Mouse (Mus musculus) lung, embryonic 14.5 days (tissue): Measurements from ENCODE around the gene Scrg1. TPM values are rescaled to one million over a fixed set of nuclear protein-coding genes. Genes with fewer than 3 reads are reported as not detected.
"Not testable (repeated sequence)": the region's sequence is repeated elsewhere in the genome, so short reads cannot be mapped to it uniquely, and the experiment has no call there.

Experiments
- ATAC-seq: fragments of 200-750 bp; cut with Nextera tagmentation; 2 replicates; pipeline ENCODE4 v1.8.0; 2017; ENCODE audit warnings: mild to moderate bottlenecking, moderate TSS enrichment, moderate library complexity; ENCODE audit not compliant: insufficient read depth
- DNase-seq: peaks from one replicate; pipeline ENCODE4 v3.0.0-alpha.2; 2015
- H3K27ac ChIP-seq: fragments of 300-500 bp; sonication (generic); 2 replicates; pipeline ENCODE4 v1.5.1; 2014; ENCODE audit warnings: low read depth, mild to moderate bottlenecking, moderate library complexity
- H3K27me3 ChIP-seq: fragments of 300-500 bp; sonication (generic); 2 replicates; pipeline ENCODE4 v1.6.1; 2014; ENCODE audit warnings: low read length, control low read depth; ENCODE audit not compliant: insufficient read depth
- H3K36me3 ChIP-seq: fragments of 300-500 bp; sonication (generic); 2 replicates; pipeline ENCODE4 v1.6.1; 2014; ENCODE audit warnings: control low read depth; ENCODE audit not compliant: insufficient read depth
- H3K4me1 ChIP-seq: fragments of 300-500 bp; sonication (generic); 2 replicates; pipeline ENCODE4 v1.6.1; 2014; ENCODE audit warnings: antibody characterized with exemption, control low read depth; ENCODE audit not compliant: insufficient read depth
- H3K4me2 ChIP-seq: fragments of 300-500 bp; sonication (generic); 2 replicates; pipeline ENCODE4 v1.6.1; 2014; ENCODE audit warnings: mild to moderate bottlenecking
- H3K4me3 ChIP-seq: fragments of 300-500 bp; sonication (generic); 2 replicates; pipeline ENCODE4 v1.5.1; 2014; ENCODE audit warnings: low read depth, low read length
- H3K9ac ChIP-seq: fragments of 300-500 bp; sonication (generic); 2 replicates; pipeline ENCODE4 v1.6.1; 2014
- H3K9me3 ChIP-seq: fragments of 300-500 bp; sonication (generic); 2 replicates; pipeline ENCODE4 v1.6.1; 2016; ENCODE audit warnings: low read depth, low read length, control low read depth
- CTCF ChIP-seq: IDR thresholded peaks from 2 replicates; pipeline ENCODE4 v1.5.1; 2016; ENCODE audit warnings: antibody characterized with exemption, low read depth
- WGBS: fragments of 180-500 bp; shearing (Covaris S2); extraction: QIAGEN DNeasy Blood & Tissue Kit; methylation state at CpG from one replicate; pipeline ENCODE4 v1.1.7; 2014; 5-methylcytosine and 5-hydroxymethylcytosine counted together
- polyA plus RNA-seq: library from polyadenylated mRNA; unstranded; fragments of >200 nt; fragmentation: Nextera tagmentation; extraction: Ambion mirVana; gene quantifications from 2 replicates; pipeline ENCODE4 v1.2.1, GENCODE M21; 2014

Scrg1 gene
- polyA plus RNA-seq, 1 experiment from 2014 or later, result 0.46 TPM

DNA sequence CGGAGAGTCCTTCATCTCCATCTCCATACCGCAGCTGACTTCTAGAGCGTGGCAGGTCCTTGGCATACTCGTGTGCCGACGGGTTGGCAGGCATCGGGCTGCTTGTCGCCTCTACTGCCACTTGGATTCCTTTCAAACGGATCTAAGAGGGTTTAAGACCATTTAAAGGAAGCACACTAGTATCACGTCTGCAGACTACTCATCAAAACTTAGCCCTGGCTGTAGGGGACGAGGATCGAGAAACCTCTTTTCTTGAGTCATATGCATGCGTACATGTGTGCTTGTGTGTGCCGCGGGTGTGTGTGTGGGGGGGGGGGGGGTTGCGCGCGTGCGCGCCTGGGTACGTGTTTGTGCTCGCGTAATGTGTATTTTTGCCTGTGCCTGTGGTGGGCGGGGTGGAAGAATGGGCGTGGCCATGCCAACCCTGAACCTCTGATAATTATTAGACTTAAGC is 32.6 kb downstream of the Scrg1 start:
- no peaks in the 10 kb centered on the region for H3K9me3 ChIP-seq
- peaks cover 2% of the 10 kb centered on the region; the same call in 1 of the 2 replicates for H3K4me1 ChIP-seq
- H3K4me3 ChIP-seq, result peak overlapping the region; percentile 87
- peak overlapping the region; percentile 93 for H3K27ac ChIP-seq
- H3K27me3 ChIP-seq, result no peaks in the 10 kb centered on the region
- DNase-seq, result peak; percentile 73
- TF ChIP-seq CTCF, result no peak
- under 1% methylated on average over 25 of the region's 25 CpGs for WGBS
- H3K36me3 ChIP-seq, result peaks cover 3% of the 10 kb centered on the region; the same call in 1 of the 2 replicates
- peak; percentile 36 for ATAC-seq
- H3K4me2 ChIP-seq, result peak overlapping the region; percentile 78
- H3K9ac ChIP-seq, result peak overlapping the region; percentile 57

DNA sequence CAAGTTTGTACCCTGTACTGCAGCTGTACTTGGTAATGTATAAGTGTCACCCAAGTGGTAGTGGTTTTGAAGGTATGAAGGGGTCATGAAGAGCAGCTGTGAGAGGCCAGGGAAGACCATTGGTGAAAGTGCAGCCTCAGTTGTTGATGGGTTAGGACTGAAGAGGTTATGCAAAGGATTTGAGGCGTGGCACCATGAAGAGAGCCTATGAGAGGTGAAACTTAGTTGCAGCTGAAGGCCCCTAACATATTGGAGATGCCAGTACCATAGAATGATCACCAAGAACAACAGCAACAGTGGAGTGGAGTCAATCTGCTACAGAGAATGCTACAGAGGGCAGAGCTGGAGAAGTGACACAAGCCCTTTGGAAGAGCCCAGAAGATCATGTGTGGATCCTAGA is 33.6 kb downstream of the Scrg1 start:
- no peak for TF ChIP-seq CTCF
- DNase-seq (no peak), ATAC-seq (no peak)
- Histone ChIP-seq H3K27me3 (no peaks in the 10 kb centered on the region), H3K4me1 (peaks cover 2% of the 10 kb centered on the region; the same call in 1 of the 2 replicates), H3K27ac (no peak overlapping the region), H3K9ac (no peak overlapping the region), H3K36me3 (no peaks in the 10 kb centered on the region), H3K9me3 (no peaks in the 10 kb centered on the region), H3K4me2 (no peak overlapping the region), H3K4me3 (no peak overlapping the region)
- 97% methylated on average over 1 of the region's 1 CpGs for WGBS

DNA sequence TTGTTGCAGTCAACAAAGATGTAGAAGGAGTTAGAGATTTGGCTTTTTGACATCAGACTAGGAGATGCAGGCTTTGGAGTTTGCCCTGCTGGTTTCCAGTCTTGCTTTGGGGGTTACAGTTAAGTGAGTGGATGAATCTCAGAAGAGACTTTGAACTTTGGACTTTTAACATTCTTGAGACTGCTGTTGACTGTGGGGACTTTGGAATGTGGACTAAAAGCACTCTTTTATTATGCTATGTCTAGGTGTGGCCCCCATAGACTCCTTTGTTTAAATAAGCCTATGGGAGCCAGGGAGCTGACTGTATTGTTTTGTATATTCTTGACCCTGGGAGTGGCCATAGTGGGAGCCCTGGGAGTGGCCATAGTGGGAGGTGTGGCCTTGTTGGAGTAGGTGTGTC is 34.2 kb downstream of the Scrg1 start:
- H3K27ac ChIP-seq, result no peak overlapping the region
- DNase-seq (no peak), ATAC-seq (no peak)
- TF ChIP-seq CTCF, result no peak
- no peaks in the 10 kb centered on the region for H3K36me3 ChIP-seq
- peaks cover 2% of the 10 kb centered on the region; the same call in 1 of the 2 replicates for H3K4me1 ChIP-seq
- H3K9ac ChIP-seq, result no peak overlapping the region
- no peaks in the 10 kb centered on the region for H3K27me3 ChIP-seq
- H3K4me3 ChIP-seq, result no peak overlapping the region
- no peak overlapping the region for H3K4me2 ChIP-seq
- no peaks in the 10 kb centered on the region for H3K9me3 ChIP-seq

DNA sequence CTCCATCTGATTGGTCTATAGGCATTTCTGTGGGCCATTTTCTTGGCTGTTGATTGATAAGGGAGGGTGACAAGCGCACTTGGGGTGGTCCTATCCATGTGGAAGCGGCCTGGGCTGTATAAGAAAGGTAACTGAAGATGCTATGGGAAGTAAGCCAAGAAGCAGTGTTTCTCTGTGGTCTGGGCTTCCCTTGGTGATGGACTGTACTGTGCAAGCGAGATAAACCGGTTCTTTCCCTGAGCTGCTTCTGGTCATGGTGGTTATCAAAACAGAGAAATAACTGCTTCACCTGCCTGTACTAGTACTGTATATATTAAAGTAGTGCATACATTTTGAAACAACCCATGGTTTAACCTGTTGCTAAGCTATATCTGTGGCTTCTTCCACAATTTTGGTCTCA is 36.1 kb downstream of the Scrg1 start:
- DNase-seq (no peak), ATAC-seq (no peak)
- TF ChIP-seq CTCF, result no peak
- Histone ChIP-seq H3K4me3 (no peak overlapping the region), H3K27me3 (no peaks in the 10 kb centered on the region), H3K4me1 (no peaks in the 10 kb centered on the region; the same call in 1 of the 2 replicates), H3K9me3 (no peaks in the 10 kb centered on the region), H3K9ac (no peak overlapping the region), H3K4me2 (no peak overlapping the region), H3K36me3 (no peaks in the 10 kb centered on the region), H3K27ac (no peak overlapping the region)
- 87% methylated on average over 4 of the region's 4 CpGs for WGBS

DNA sequence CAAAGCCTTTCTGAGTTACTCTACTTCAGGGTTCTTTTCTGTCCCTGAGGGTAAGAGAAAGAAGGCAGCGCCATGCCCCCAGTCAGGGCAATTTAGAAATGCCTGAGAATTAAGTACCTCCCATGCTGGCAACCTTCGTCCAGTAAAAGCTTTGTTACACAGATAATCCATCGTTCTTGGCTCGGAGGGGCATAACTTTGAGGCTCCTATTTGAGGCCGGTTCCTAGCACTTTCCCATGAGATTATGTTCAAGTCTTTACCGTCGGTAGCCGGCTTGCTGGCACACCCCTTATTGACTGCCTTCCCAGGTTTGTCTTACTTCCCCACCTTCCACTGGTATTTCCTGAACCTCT is 42.7 kb downstream of the Scrg1 start:
- ATAC-seq (no peak), DNase-seq (no peak)
- no peak for TF ChIP-seq CTCF
- H3K4me2 ChIP-seq, result peak overlapping the region; percentile 42
- no peaks in the 10 kb centered on the region for H3K36me3 ChIP-seq
- H3K9me3 ChIP-seq, result no peaks in the 10 kb centered on the region
- peak overlapping the region; percentile 81 for H3K27ac ChIP-seq
- 49% methylated on average over 8 of the region's 8 CpGs for WGBS
- peaks cover 3% of the 10 kb centered on the region; the same call in 1 of the 2 replicates for H3K4me1 ChIP-seq
- H3K9ac ChIP-seq, result peak overlapping the region; percentile 4; the same call in 1 of the 2 replicates
- H3K27me3 ChIP-seq, result no peaks in the 10 kb centered on the region
- H3K4me3 ChIP-seq, result 0 out of 2 replicates have a peak overlapping the region, but pooled peaks have one; percentile 9

DNA sequence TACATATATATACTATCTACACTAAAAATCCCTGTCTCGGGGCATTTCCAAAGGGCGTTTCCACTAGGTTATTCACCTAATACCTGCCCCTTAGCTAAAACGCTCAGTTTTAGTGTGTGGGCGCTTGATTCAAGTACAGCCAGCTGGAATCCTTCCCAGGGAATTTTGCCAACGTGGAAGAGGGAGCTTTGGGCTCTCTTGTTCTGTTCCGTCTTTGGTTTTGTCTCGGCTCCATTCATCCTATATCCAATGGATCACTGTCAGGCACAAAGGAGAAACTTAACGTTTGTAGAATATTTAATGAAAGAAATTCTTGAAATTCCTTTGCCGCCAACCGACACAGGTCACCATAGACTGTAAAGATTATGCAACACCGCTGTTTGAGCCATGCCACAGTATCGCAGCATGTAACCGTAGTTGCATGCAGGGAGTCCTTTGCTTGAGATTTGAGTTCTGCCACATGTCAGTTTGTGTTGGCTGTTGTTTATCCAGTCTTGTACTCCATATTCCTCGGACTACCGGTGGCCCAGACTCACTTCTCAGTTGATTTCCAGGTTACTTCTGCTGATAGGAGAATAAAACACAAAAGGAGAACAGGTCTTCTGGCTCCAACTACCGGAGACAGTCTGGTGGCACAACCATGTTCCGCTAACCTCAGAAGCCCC is 43.3 kb downstream of the Scrg1 start:
- DNase-seq, result peak; percentile 75
- Histone ChIP-seq H3K4me1 (peaks cover 3% of the 10 kb centered on the region; the same call in 1 of the 2 replicates), H3K4me2 (peak overlapping the region; percentile 42), H3K9me3 (no peaks in the 10 kb centered on the region), H3K27ac (peak overlapping the region; percentile 81), H3K9ac (peak overlapping the region; percentile 4; the same call in 1 of the 2 replicates), H3K4me3 (peak overlapping the region; percentile 9; the same call in 1 of the 2 replicates), H3K27me3 (no peaks in the 10 kb centered on the region), H3K36me3 (no peaks in the 10 kb centered on the region)
- whole genome bisulfite sequencing, result 33% methylated on average over 17 of the region's 17 CpGs
- TF ChIP-seq CTCF, result no peak
- peak; percentile 78; the same call in 1 of the 2 replicates for ATAC-seq

DNA sequence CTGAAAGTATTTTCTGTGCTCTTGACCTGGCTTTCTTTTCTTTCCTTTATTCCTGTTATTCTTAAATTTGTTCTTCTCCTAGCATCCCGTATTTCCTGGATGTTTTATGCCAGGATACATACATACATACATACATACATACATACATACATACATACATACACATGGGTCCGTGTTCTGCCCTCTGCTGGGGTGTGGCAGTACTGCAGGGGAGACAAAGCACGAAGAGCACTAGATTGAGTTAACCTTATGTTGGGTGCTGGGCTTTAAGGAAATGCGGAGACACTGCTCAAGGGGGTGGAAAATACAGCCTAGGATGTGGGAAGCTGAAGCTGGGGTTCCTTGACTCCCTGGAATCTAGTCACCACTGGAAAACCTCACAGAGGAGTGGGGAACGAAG is 47.9 kb downstream of the Scrg1 start:
- DNase-seq, result peak; percentile 86
- ATAC-seq, result peak; percentile 42; the same call in 1 of the 2 replicates
- WGBS, result 47% methylated on average over 5 of the region's 5 CpGs

DNA sequence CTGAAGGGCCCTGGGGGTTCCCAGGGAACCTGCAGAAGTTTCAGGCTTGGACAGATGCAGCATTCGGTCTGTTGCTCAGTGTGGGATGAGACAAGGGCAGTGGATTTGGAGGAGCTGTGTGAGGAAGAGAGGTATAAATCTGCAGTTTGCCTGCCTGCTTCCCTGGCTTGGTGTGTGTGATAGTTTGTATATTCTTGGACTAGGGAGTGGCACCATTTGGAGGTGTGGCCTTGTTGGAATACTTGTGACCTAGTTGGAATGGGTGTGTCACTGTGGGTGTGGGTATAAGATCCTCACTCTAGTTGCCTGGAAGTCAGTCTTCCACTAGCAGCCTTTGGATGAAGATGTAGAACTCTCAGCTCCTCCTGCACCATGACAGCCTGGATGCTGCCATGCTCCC is 49.8 kb downstream of the Scrg1 start:
- not testable (repeated sequence) for DNase-seq, H3K9me3 ChIP-seq

More for the DNA sequence above, 47.9 kb downstream of the Scrg1 start:
- H3K4me1 ChIP-seq, result peaks cover 3% of the 10 kb centered on the region; the same call in 1 of the 2 replicates
- no peak overlapping the region for H3K4me2 ChIP-seq
- no peaks in the 10 kb centered on the region for H3K36me3 ChIP-seq
- no peak overlapping the region for H3K27ac ChIP-seq
- no peaks in the 10 kb centered on the region for H3K27me3 ChIP-seq
- peak; percentile 89 for TF ChIP-seq CTCF
- H3K9ac ChIP-seq, result no peak overlapping the region
- no peak overlapping the region for H3K4me3 ChIP-seq
- H3K9me3 ChIP-seq, result no peaks in the 10 kb centered on the region

More for the DNA sequence above, 49.8 kb downstream of the Scrg1 start:
- not testable (repeated sequence) for H3K4me2 ChIP-seq, H3K27ac ChIP-seq, ATAC-seq, H3K27me3 ChIP-seq, H3K9ac ChIP-seq, H3K4me1 ChIP-seq, H3K36me3 ChIP-seq, H3K4me3 ChIP-seq
- WGBS, result 67% methylated on average over 1 of the region's 1 CpGs
